Comparison of ENCODE assay signal across 14 mouse cellular contexts in genomic region chr13:92027951-92028350, GRCm38 (mm10).
"Had no signal": no experiment of that assay in that cellular context is flagged by ENCODE, and none has a peak within 500 bp of the region (broad histone marks: within the 10 kb centered on the region; RNA-seq: fewer than 3 reads in every experiment).

No protein-coding gene starts in this region.

- H3K4me2 ChIP-seq: intestine, embryonic 15.5 days; kidney, embryonic 15.5 days; liver, embryonic 13.5 days; lung, embryonic 15.5 days; midbrain, embryonic 13.5 days had no signal

- H3K9me3 ChIP-seq: intestine, embryonic 15.5 days; kidney, embryonic 15.5 days; liver, embryonic 13.5 days; lung, embryonic 15.5 days; midbrain, embryonic 13.5 days had no signal

- H3K4me1 ChIP-seq: intestine, embryonic 15.5 days; kidney, embryonic 15.5 days; liver, embryonic 13.5 days; lung, embryonic 15.5 days; midbrain, embryonic 13.5 days had no signal

- DNase-seq: kidney, adult 18-20 months; kidney, postnatal 14 days; layer of hippocampus, postnatal 36 days; liver; liver, embryonic 13.5 days; liver, postnatal 0 days; lung, postnatal 14 days; right cerebral cortex, postnatal 14 days; thymus, postnatal 4 days had no signal

- H3K36me3 ChIP-seq: intestine, embryonic 15.5 days; kidney, embryonic 15.5 days; liver, embryonic 13.5 days; lung, embryonic 15.5 days; midbrain, embryonic 13.5 days had no signal

- H3K27ac ChIP-seq: intestine, embryonic 15.5 days; kidney, embryonic 15.5 days; liver, embryonic 13.5 days; lung, embryonic 15.5 days; midbrain, embryonic 13.5 days; stomach, postnatal 0 days had no signal

- H3K27me3 ChIP-seq: intestine, embryonic 15.5 days; kidney, embryonic 15.5 days; liver, embryonic 13.5 days; lung, embryonic 15.5 days; midbrain, embryonic 13.5 days had no signal

- H3K4me3 ChIP-seq: intestine, embryonic 15.5 days; kidney, embryonic 15.5 days; liver, embryonic 13.5 days; lung, embryonic 15.5 days; midbrain, embryonic 13.5 days had no signal

- ATAC-seq: intestine, embryonic 15.5 days; liver, postnatal 0 days; midbrain, embryonic 13.5 days had no signal

- H3K9ac ChIP-seq: intestine, embryonic 15.5 days; kidney, embryonic 15.5 days; liver, embryonic 13.5 days; liver, postnatal 0 days; lung, embryonic 15.5 days; midbrain, embryonic 13.5 days had no signal
